Mouse (Mus musculus): ENCODE data around the gene Olfr1201.

GRCm38 (mm10) chr2:88829437-88829836 lies 36.6 kb downstream of the Olfr1201 start, which contains the start of gene Olfr1205:
- TF ChIP-seq CHD2 (IDR thresholded peaks at IDR 0.05; ENCODE audit: low read depth, low read length) = no peak
- no peak for TF ChIP-seq ZNF384 (IDR thresholded peaks at IDR 0.05; ENCODE audit: low read depth, low read length)
- TF ChIP-seq HCFC1 (IDR thresholded peaks at IDR 0.05; ENCODE audit: borderline replicate concordance, insufficient read depth, low read length) = no peak
- TF ChIP-seq ZC3H11A (IDR thresholded peaks at IDR 0.05; ENCODE audit: borderline replicate concordance, low read depth, low read length) = no peak
- TF ChIP-seq MAFK (IDR thresholded peaks at IDR 0.05; ENCODE audit: insufficient read depth, low read depth, low read length) = no peak
